Comparison of ENCODE assay signal across 19 mouse cellular contexts in genomic region chr14:47331920-47332319, GRCm38 (mm10).
"Had no signal": no experiment of that assay in that cellular context is flagged by ENCODE, and none has a peak within 500 bp of the region (broad histone marks: within the 10 kb centered on the region; RNA-seq: fewer than 3 reads in every experiment).

No protein-coding gene starts in this region.

- ATAC-seq: midbrain, embryonic 16.5 days had no signal

- H3K9me3 ChIP-seq: kidney, embryonic 15.5 days; liver, embryonic 13.5 days; midbrain, embryonic 12.5 days; neural tube, embryonic 13.5 days; stomach, embryonic 15.5 days had no signal

- H3K27ac ChIP-seq: kidney, embryonic 15.5 days; liver, embryonic 13.5 days; midbrain, embryonic 12.5 days; neural tube, embryonic 13.5 days; stomach, embryonic 15.5 days had no signal

- DNase-seq: kidney, adult 11 months; kidney, adult 8-10 months; kidney, postnatal 10 days; kidney, postnatal 36 days; layer of hippocampus, postnatal 36 days; liver, embryonic 13.5 days; lung, adult 2 months; lung, postnatal 14 days; lung, postnatal 4 days; right cerebral cortex, adult 18-20 months; right cerebral cortex, postnatal 14 days; spleen, adult 18-20 months; thymus, postnatal 36 days had no signal

- H3K9ac ChIP-seq: kidney, embryonic 15.5 days; liver, embryonic 13.5 days; midbrain, embryonic 12.5 days; neural tube, embryonic 13.5 days; stomach, embryonic 15.5 days had no signal

- H3K36me3 ChIP-seq: kidney, embryonic 15.5 days; liver, embryonic 13.5 days; midbrain, embryonic 12.5 days; neural tube, embryonic 13.5 days; stomach, embryonic 15.5 days had no signal

- H3K27me3 ChIP-seq: kidney, embryonic 15.5 days; liver, embryonic 13.5 days; midbrain, embryonic 12.5 days; neural tube, embryonic 13.5 days; stomach, embryonic 15.5 days had no signal

- H3K4me2 ChIP-seq: kidney, embryonic 15.5 days; liver, embryonic 13.5 days; midbrain, embryonic 12.5 days; neural tube, embryonic 13.5 days; stomach, embryonic 15.5 days had no signal

- H3K4me3 ChIP-seq: kidney, embryonic 15.5 days; liver, embryonic 13.5 days; midbrain, embryonic 12.5 days; myocyte; neural tube, embryonic 13.5 days; stomach, embryonic 15.5 days had no signal

- H3K4me1 ChIP-seq: kidney, embryonic 15.5 days; midbrain, embryonic 12.5 days; neural tube, embryonic 13.5 days; stomach, embryonic 15.5 days had no signal
